Mouse (Mus musculus) limb, embryonic 14.5 days (tissue): ENCODE results near the gene Exd2. TPM values are rescaled to one million over a fixed set of nuclear protein-coding genes. Genes with fewer than 3 reads are reported as not detected.

ENCODE experiments used
- ATAC-seq: fragments of 200-750 bp; cut with Nextera tagmentation; 2 replicates; pipeline ENCODE4 v1.8.0; 2017; ENCODE audit warnings: low read depth, moderate number of reproducible peaks, moderate TSS enrichment; ENCODE audit not compliant: low FRiP score
- DNase-seq: peaks from one replicate; pipeline ENCODE4 v3.0.0-alpha.2; 2015; ENCODE audit warnings: low spot score
- H3K27ac ChIP-seq: fragments of 300-500 bp; sonication (generic); replicated peaks from 2 replicates; pipeline ENCODE4 v1.5.1; 2014; ENCODE audit warnings: low read depth, mild to moderate bottlenecking, low read length, moderate library complexity, mixed read lengths
- H3K27me3 ChIP-seq: fragments of 300-500 bp; sonication (generic); 2 replicates; pipeline ENCODE4 v1.6.1; 2014; ENCODE audit warnings: low read length, mixed read lengths; ENCODE audit not compliant: control insufficient read depth, insufficient read depth
- H3K36me3 ChIP-seq: fragments of 300-500 bp; sonication (generic); 2 replicates; pipeline ENCODE4 v1.6.1; 2014; ENCODE audit warnings: mild to moderate bottlenecking, low read length, moderate library complexity, mixed read lengths; ENCODE audit not compliant: control insufficient read depth, insufficient read depth
- H3K4me1 ChIP-seq: fragments of 300-500 bp; sonication (generic); 2 replicates; pipeline ENCODE4 v1.6.1; 2014; ENCODE audit warnings: antibody characterized with exemption, low read length, mixed read lengths; ENCODE audit not compliant: control insufficient read depth, insufficient read depth
- H3K4me2 ChIP-seq: fragments of 300-500 bp; sonication (generic); replicated peaks from 2 replicates; pipeline ENCODE4 v1.6.1; 2014; ENCODE audit warnings: low read depth, mild to moderate bottlenecking, low read length, moderate library complexity; ENCODE audit not compliant: severe bottlenecking
- H3K4me3 ChIP-seq: fragments of 300-500 bp; sonication (generic); replicated peaks from 2 replicates; pipeline ENCODE4 v1.5.1; 2014; ENCODE audit warnings: low read length
- H3K9ac ChIP-seq: fragments of 300-500 bp; sonication (generic); 2 replicates; pipeline ENCODE4 v1.6.1; 2014; ENCODE audit warnings: mild to moderate bottlenecking, low read depth, low read length, moderate library complexity; ENCODE audit not compliant: severe bottlenecking
- H3K9me3 ChIP-seq: fragments of 300-500 bp; sonication (generic); 2 replicates; pipeline ENCODE4 v1.6.1; 2016; ENCODE audit warnings: low read length; ENCODE audit not compliant: control insufficient read depth
- POLR2A ChIP-seq: fragments of 200-500 bp; IDR thresholded peaks from 2 replicates; pipeline ENCODE4 v1.8.0; 2012; ENCODE audit warnings: inconsistent platforms, mild to moderate bottlenecking, moderate library complexity, borderline replicate concordance; ENCODE audit not compliant: insufficient read depth, insufficient read length; ENCODE audit errors: extremely low read depth
- WGBS: fragments of 180-500 bp; shearing (Covaris S2); extraction: QIAGEN DNeasy Blood & Tissue Kit; methylation state at CpG from one replicate; pipeline ENCODE4 v1.1.7; 2014; 5-methylcytosine and 5-hydroxymethylcytosine counted together
- polyA plus RNA-seq, 2 experiments: library from polyadenylated mRNA; depleted of rRNA in 1 of 2; stranded (reverse) in 1 of 2; unstranded in 1 of 2; fragments of >200 nt; fragmentation: Nextera tagmentation in 1 of 2; extraction: Ambion mirVana in 1 of 2; gene quantifications; 2 replicates each; pipeline versions ENCODE4 v1.2.1 to v1.2.3; 2012 to 2014

Exd2 gene
- polyA plus RNA-seq, 2 experiments = 22.8 to 30.5 TPM

GRCm38 (mm10) chr12:80434961-80435691 is 27.8 kb upstream of the Exd2 start:
- peak overlapping the region; percentile 91 for H3K4me3 ChIP-seq
- no peak for TF ChIP-seq POLR2A
- DNase-seq (peak; percentile 61), ATAC-seq (peak; percentile 73)
- 0% methylated on average over 39 of the region's 64 CpGs for WGBS
- peak overlapping the region; percentile 84 for H3K9ac ChIP-seq
- no peaks in the 10 kb centered on the region for H3K4me1 ChIP-seq
- H3K36me3 ChIP-seq = peaks cover 7% of the 10 kb centered on the region
- H3K27ac ChIP-seq = peak overlapping the region; percentile 91
- no peaks in the 10 kb centered on the region for H3K9me3 ChIP-seq
- peak overlapping the region; percentile 77 for H3K4me2 ChIP-seq
- no peaks in the 10 kb centered on the region for H3K27me3 ChIP-seq

DNA sequence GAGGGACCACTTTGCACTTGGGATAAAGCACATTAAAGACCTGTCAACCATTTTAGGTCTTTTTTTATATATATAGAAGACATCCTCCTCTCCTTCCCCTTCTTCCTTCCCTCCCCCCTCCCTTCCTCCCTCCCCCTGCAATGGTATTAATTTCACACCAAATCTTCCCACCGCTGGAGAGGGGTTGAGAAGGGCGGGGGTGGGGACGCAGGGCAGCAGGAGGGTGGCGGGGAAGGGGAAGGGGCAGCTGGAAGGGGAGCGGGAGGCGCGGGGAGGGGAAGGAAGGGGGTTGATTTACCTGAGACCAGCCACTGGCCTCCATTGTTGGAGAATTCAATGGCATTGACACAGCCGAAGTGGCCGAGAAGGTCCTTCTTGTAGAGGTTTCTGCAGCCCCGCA is 27.0 kb upstream of the Exd2 start:
- 4% methylated on average over 5 of the region's 10 CpGs for WGBS
- H3K27ac ChIP-seq = peak overlapping the region; percentile 91
- no peak for DNase-seq
- no peaks in the 10 kb centered on the region for H3K4me1 ChIP-seq
- H3K4me3 ChIP-seq = peak overlapping the region; percentile 91
- no peak for TF ChIP-seq POLR2A
- H3K4me2 ChIP-seq = peak overlapping the region; percentile 77
- H3K27me3 ChIP-seq = no peaks in the 10 kb centered on the region
- peak overlapping the region; percentile 84 for H3K9ac ChIP-seq
- H3K9me3 ChIP-seq = no peaks in the 10 kb centered on the region
- peaks cover 7% of the 10 kb centered on the region for H3K36me3 ChIP-seq
- ATAC-seq = peak; percentile 5; the same call in 1 of the 2 replicates

- Histone ChIP-seq H3K27me3 (no peaks in the 10 kb centered on the region), H3K27ac (peak within 1 kb of the TSS; percentile 91), H3K4me2 (peak within 1 kb of the TSS; percentile 77), H3K4me3 (peak within 1 kb of the TSS; percentile 91), H3K9ac (peak within 1 kb of the TSS; percentile 84), H3K9me3 (no peaks in the 10 kb centered on the region), H3K4me1 (no peaks in the 10 kb centered on the region), H3K36me3 (peaks cover 2% of the 10 kb centered on the region; the same call in 1 of the 2 replicates)
- DNase-seq (peak; percentile 65), ATAC-seq (peak; percentile 65)
- 0% methylated on average over 55 of the region's 79 CpGs for WGBS
- peak; percentile 68; the same call in 1 of the 2 replicates for TF ChIP-seq POLR2A
Observed at GRCm38 (mm10) chr12:80436336-80436976, 26.4 kb upstream of the Exd2 start, which contains the start of gene Dcaf5. Dcaf5 (minus strand) TSS chr12:80436601.

GRCm38 (mm10) chr12:80437051-80437675 is 25.7 kb upstream of the Exd2 start:
- ATAC-seq = no peak

GRCm38 (mm10) chr12:80440957-80441356 is 21.9 kb upstream of the Exd2 start:
- Histone ChIP-seq H3K4me3 (no peak overlapping the region), H3K4me1 (no peaks in the 10 kb centered on the region), H3K9ac (no peak overlapping the region), H3K27ac (no peak overlapping the region), H3K27me3 (no peaks in the 10 kb centered on the region), H3K4me2 (no peak overlapping the region), H3K9me3 (no peaks in the 10 kb centered on the region), H3K36me3 (no peaks in the 10 kb centered on the region)
- 70% methylated on average over 2 of the region's 2 CpGs for WGBS
- DNase-seq = no peak
- no peak for ATAC-seq
- TF ChIP-seq POLR2A = no peak

More at GRCm38 (mm10) chr12:80437051-80437675, 25.7 kb upstream of the Exd2 start:
- peak overlapping the region; percentile 84; the same call in 1 of the 2 replicates for H3K9ac ChIP-seq
- no peaks in the 10 kb centered on the region for H3K36me3 ChIP-seq
- no peaks in the 10 kb centered on the region for H3K9me3 ChIP-seq
- WGBS = 26% methylated on average over 4 of the region's 4 CpGs
- H3K27ac ChIP-seq = peak overlapping the region; percentile 91; the same call in 1 of the 2 replicates
- no peak for TF ChIP-seq POLR2A
- no peak for DNase-seq
- H3K4me2 ChIP-seq = peak overlapping the region; percentile 77
- H3K4me3 ChIP-seq = peak overlapping the region; percentile 91
- no peaks in the 10 kb centered on the region for H3K4me1 ChIP-seq
- no peaks in the 10 kb centered on the region for H3K27me3 ChIP-seq
